Mouse (Mus musculus): ENCODE data around the gene Map1lc3b. TPM values are rescaled to one million over a fixed set of nuclear protein-coding genes. Genes with fewer than 3 reads are reported as not detected.

The Map1lc3b gene
- polyA plus RNA-seq, 1 experiment = 82.2 TPM

GRCm38 (mm10) chr8:121551065-121551985 is 38.8 kb upstream of the Map1lc3b start:
- Histone ChIP-seq H3K36me3 (ENCODE audit: control insufficient read depth, insufficient read depth, low read length) (peaks cover 20% of the 10 kb centered on the region), H3K4me3 (ENCODE audit: low read depth, low read length) (no peak overlapping the region), H3K4me1 (ENCODE audit: control insufficient read depth, insufficient read depth, insufficient read length, low read length) (no peaks in the 10 kb centered on the region), H3K27ac (ENCODE audit: insufficient read depth, low read depth, low read length) (no peak overlapping the region), H3K27me3 (ENCODE audit: control insufficient read depth, insufficient read depth, low read length) (no peaks in the 10 kb centered on the region)
- 74% methylated on average over 24 of the region's 24 CpGs for WGBS
- no peak for TF ChIP-seq POLR2A (IDR thresholded peaks at IDR 0.05; ENCODE audit: low read depth, low read length)
- TF ChIP-seq CTCF (IDR thresholded peaks at IDR 0.05; ENCODE audit: extremely low read depth, insufficient read length, insufficient replicate concordance, low read depth, low read length) = no peak

DNA sequence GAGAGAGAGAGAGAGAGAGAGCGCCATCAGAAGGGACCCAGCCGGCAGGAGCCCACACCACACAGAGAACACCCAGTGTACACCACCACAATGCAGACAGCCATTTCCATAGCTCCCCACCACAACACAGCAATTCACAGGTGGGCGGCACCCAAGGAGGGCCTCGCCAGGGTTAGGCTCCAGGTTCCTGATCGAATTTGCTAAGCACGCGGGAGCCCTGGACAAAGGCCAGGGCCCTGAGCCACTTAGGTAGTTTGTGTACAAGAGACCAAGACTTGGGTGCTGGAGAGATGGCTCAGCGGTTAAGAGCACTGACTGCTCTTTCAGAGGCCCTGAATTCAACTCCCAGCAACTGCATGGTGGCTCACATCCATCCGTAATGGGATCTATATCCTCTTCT is 37.7 kb upstream of the Map1lc3b start:
- peaks cover 20% of the 10 kb centered on the region for H3K36me3 ChIP-seq (ENCODE audit: control insufficient read depth, insufficient read depth, low read length)
- WGBS = 73% methylated on average over 9 of the region's 9 CpGs
- no peak overlapping the region for H3K4me3 ChIP-seq (ENCODE audit: low read depth, low read length)
- TF ChIP-seq CTCF (IDR thresholded peaks at IDR 0.05; ENCODE audit: extremely low read depth, insufficient read length, insufficient replicate concordance, low read depth, low read length) = no peak
- no peak for TF ChIP-seq POLR2A (IDR thresholded peaks at IDR 0.05; ENCODE audit: low read depth, low read length)
- H3K4me1 ChIP-seq (ENCODE audit: control insufficient read depth, insufficient read depth, insufficient read length, low read length) = no peaks in the 10 kb centered on the region
- no peaks in the 10 kb centered on the region for H3K27me3 ChIP-seq (ENCODE audit: control insufficient read depth, insufficient read depth, low read length)
- H3K27ac ChIP-seq (ENCODE audit: insufficient read depth, low read depth, low read length) = no peak overlapping the region

GRCm38 (mm10) chr8:121553831-121554475 is 36.2 kb upstream of the Map1lc3b start:
- Histone ChIP-seq H3K36me3 (ENCODE audit: control insufficient read depth, insufficient read depth, low read length) (peaks cover 23% of the 10 kb centered on the region), H3K4me1 (ENCODE audit: control insufficient read depth, insufficient read depth, insufficient read length, low read length) (no peaks in the 10 kb centered on the region), H3K27ac (ENCODE audit: insufficient read depth, low read depth, low read length) (no peak overlapping the region), H3K4me3 (ENCODE audit: low read depth, low read length) (no peak overlapping the region), H3K27me3 (ENCODE audit: control insufficient read depth, insufficient read depth, low read length) (no peaks in the 10 kb centered on the region)
- TF ChIP-seq POLR2A (IDR thresholded peaks at IDR 0.05; ENCODE audit: low read depth, low read length) = no peak
- TF ChIP-seq CTCF (IDR thresholded peaks at IDR 0.05; ENCODE audit: extremely low read depth, insufficient read length, insufficient replicate concordance, low read depth, low read length) = no peak
- WGBS = 94% methylated on average over 32 of the region's 32 CpGs

GRCm38 (mm10) chr8:121557746-121558145 is 32.4 kb upstream of the Map1lc3b start:
- H3K4me1 ChIP-seq (ENCODE audit: control insufficient read depth, insufficient read depth, insufficient read length, low read length) = peaks cover 3% of the 10 kb centered on the region
- H3K27ac ChIP-seq (ENCODE audit: insufficient read depth, low read depth, low read length) = no peak overlapping the region
- WGBS = 92% methylated on average over 11 of the region's 11 CpGs
- H3K27me3 ChIP-seq (ENCODE audit: control insufficient read depth, insufficient read depth, low read length) = no peaks in the 10 kb centered on the region
- TF ChIP-seq CTCF (IDR thresholded peaks at IDR 0.05; ENCODE audit: extremely low read depth, insufficient read length, insufficient replicate concordance, low read depth, low read length) (no peak), POLR2A (IDR thresholded peaks at IDR 0.05; ENCODE audit: low read depth, low read length) (no peak)
- H3K36me3 ChIP-seq (ENCODE audit: control insufficient read depth, insufficient read depth, low read length) = peaks cover 21% of the 10 kb centered on the region
- no peak overlapping the region for H3K4me3 ChIP-seq (ENCODE audit: low read depth, low read length)

DNA sequence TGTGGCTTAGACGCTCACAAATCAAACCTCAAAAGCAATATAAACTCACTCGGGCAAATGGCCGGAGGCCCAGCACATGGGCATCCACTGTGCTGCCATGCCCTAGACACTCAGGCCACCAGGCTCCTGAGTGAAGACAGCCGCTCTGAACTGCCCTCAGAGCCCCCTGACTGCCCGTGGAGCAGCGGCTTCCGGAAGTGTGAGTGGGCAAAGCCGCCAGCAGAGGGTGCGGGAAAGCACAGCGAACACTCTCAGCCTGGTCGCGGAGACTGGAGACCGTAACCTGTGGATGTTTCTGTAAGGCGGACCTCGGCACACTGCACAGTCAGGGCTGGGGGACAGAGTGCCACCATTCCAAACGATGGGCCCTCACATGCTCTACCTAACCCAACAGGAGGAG is 31.6 kb upstream of the Map1lc3b start:
- Histone ChIP-seq H3K4me1 (ENCODE audit: control insufficient read depth, insufficient read depth, insufficient read length, low read length) (peaks cover 8% of the 10 kb centered on the region), H3K36me3 (ENCODE audit: control insufficient read depth, insufficient read depth, low read length) (peaks cover 19% of the 10 kb centered on the region), H3K27me3 (ENCODE audit: control insufficient read depth, insufficient read depth, low read length) (no peaks in the 10 kb centered on the region), H3K27ac (ENCODE audit: insufficient read depth, low read depth, low read length) (no peak overlapping the region), H3K4me3 (ENCODE audit: low read depth, low read length) (no peak overlapping the region)
- 92% methylated on average over 16 of the region's 16 CpGs for WGBS
- no peak for TF ChIP-seq CTCF (IDR thresholded peaks at IDR 0.05; ENCODE audit: extremely low read depth, insufficient read length, insufficient replicate concordance, low read depth, low read length)
- TF ChIP-seq POLR2A (IDR thresholded peaks at IDR 0.05; ENCODE audit: low read depth, low read length) = no peak

DNA sequence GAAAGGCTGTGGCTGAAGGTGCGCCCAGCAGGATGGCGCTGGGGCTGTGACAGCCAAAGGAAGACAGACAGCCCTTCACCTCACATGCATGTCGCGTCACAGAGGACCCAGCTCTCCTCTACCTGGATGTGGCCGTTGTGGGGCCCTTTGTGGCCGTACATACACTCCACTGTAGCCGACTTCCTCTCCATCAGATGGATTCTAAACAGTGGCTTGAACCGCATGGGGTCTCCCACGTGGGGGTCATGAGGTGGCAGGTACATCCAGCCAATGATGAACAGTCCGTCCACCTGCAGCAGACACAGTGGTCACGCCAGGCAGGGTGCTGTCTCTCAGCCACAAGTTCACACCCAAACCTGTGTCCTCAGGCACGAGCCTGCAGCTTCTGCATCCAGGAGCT is 30.4 kb upstream of the Map1lc3b start:
- Histone ChIP-seq H3K4me3 (ENCODE audit: low read depth, low read length) (no peak overlapping the region), H3K4me1 (ENCODE audit: control insufficient read depth, insufficient read depth, insufficient read length, low read length) (peaks cover 8% of the 10 kb centered on the region), H3K27me3 (ENCODE audit: control insufficient read depth, insufficient read depth, low read length) (no peaks in the 10 kb centered on the region), H3K36me3 (ENCODE audit: control insufficient read depth, insufficient read depth, low read length) (peaks cover 7% of the 10 kb centered on the region; the same call in 1 of the 2 replicates), H3K27ac (ENCODE audit: insufficient read depth, low read depth, low read length) (no peak overlapping the region)
- TF ChIP-seq POLR2A (IDR thresholded peaks at IDR 0.05; ENCODE audit: low read depth, low read length) = no peak
- TF ChIP-seq CTCF (IDR thresholded peaks at IDR 0.05; ENCODE audit: extremely low read depth, insufficient read length, insufficient replicate concordance, low read depth, low read length) = no peak
- 91% methylated on average over 12 of the region's 12 CpGs for WGBS
